Mouse (Mus musculus): Measurements from ENCODE around the gene Mlf1. TPM values are rescaled to one million over a fixed set of nuclear protein-coding genes. Genes with fewer than 3 reads are reported as not detected.

Mlf1 gene
- total RNA-seq, 1 experiment from 2014 or later = 2.5 TPM

GRCm38 (mm10) chr3:67429999-67430380 is 56.1 kb downstream of the Mlf1 start, which contains the start of gene Gfm1:
Gfm1 (plus strand) TSS chr3:67430096.
- ATAC-seq (replicated peaks; ENCODE audit: low read depth, poor library complexity, severe bottlenecking) = peak; percentile 99

GRCm38 (mm10) chr3:67434011-67434410 is 60.1 kb downstream of the Mlf1 start:
- no peak for ATAC-seq (replicated peaks; ENCODE audit: low read depth, poor library complexity, severe bottlenecking)

GRCm38 (mm10) chr3:67447143-67447542 is 73.2 kb downstream of the Mlf1 start:
- 0 out of 2 replicates have a peak, but pooled peaks have one; percentile 45 for ATAC-seq (replicated peaks; ENCODE audit: low read depth, poor library complexity, severe bottlenecking)

Other genes with a start within 250 kb of the Mlf1 start
- not detected in 2 replicates for gene Gm17402, start 1.1 kb downstream of the Mlf1 start, total RNA-seq (2017)
- gene Gfm1, start 56.0 kb downstream of the Mlf1 start, total RNA-seq (2017) = 47.5 and 53.8 TPM in 2 replicates
- gene Lxn, start 89.8 kb downstream of the Mlf1 start, total RNA-seq (2017) = 9.3 and 13.7 TPM in 2 replicates
- gene Rarres1, start 141.4 kb downstream of the Mlf1 start, total RNA-seq (2017) = not detected in 2 replicates
- 91.6 and 126 TPM in 2 replicates for gene Mfsd1, start 208.6 kb downstream of the Mlf1 start, total RNA-seq (2017)

Measured in common myeloid progenitor, adult 5-6 weeks (primary cell).